Mouse (Mus musculus) kidney, postnatal 4 days (tissue): Measurements from ENCODE around the gene Lctl.
A peak's percentile ranks its signal among the peaks of the same experiment; 100 is the strongest.

Experiments used
- DNase-seq, 2 experiments: peaks; one replicate each; pipeline ENCODE4 v3.0.0; 2021; ENCODE audit warnings: mixed read lengths in 2 of 2

The Lctl gene

DNA sequence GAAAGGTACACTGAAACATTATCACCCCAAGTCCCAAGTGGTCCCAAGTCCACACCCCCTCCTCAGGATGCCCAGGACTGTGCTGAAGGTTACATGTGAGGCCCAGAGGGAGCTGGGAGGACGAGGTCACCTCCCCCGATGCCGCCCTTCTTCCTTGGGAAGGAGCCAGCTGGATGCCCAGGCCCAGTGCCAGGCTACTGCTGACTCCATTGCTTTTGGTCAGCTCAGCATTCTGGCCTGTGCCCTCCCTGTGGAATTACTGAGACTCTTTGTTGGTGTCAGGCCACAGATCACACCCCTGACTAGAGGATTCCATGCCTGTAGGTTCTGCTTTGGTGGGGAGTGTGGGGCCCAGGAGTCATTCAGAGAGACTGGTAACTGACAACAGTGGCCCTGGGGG is at the start of gene Lctl:
Lctl (plus strand) TSS at position 272 of the 400 bp plus-strand sequence.
- peak; percentile 58 to 68 for DNase-seq

DNA sequence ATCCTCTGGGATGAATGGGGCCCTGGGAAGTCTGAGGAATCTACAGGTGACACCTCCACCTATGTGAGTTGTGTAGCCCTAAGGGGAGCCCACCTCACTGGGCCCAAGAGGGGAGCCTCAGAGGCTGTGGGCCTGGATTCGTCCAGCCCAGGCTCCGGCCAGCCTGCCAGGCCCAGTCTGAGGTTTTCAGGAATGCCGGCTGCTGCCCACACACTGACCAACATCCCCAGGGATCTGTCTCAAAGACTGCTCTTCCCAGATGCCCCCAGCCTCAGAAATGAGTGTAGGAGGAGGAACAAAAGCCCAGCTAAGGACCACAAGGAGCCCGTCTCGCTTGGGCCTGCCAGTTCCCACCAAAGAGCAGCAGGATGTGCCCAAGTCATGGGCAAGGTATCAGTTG is 49.2 kb upstream of the Lctl start:
- DNase-seq = no peak

DNA sequence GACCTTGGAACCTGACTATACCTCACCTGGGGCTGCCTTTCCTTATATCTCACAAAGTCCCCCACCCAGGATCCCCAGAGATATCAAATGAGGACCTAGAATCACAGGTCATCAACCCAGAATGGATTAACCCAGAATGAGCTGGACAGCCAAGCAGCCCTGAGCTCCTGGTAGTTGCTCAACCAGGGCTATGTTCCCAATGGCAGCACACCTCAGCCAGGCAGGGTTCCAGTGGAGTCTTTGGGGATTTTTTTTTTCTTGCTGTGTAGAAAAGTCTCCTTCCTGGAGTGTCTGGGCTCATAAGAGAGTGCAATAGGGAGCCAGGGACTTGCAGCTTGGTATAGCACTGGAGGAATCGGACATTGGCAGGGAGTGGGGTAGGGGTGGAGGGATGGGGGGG is 48.4 kb upstream of the Lctl start:
- DNase-seq = no peak

DNA sequence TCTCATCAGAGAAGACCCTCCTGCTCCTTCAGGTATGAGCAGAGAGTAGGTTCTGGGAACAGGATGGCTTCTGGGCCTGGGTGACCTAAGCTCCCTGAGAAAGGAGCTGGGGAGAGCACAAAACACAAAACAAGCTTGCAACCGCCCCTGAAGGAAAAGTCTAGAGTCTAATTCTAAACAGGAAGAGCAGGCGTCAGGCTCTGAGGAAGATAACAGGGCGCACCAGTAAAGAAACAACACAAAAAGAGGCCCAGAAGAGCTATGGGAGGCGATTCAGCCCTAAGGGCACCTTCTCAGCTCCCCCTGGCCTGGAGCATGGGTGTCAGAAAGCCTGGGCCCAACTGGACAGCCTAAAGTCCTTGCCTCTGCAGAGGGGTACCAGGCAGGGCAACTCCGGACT is 47.8 kb upstream of the Lctl start:
- no peak for DNase-seq

DNA sequence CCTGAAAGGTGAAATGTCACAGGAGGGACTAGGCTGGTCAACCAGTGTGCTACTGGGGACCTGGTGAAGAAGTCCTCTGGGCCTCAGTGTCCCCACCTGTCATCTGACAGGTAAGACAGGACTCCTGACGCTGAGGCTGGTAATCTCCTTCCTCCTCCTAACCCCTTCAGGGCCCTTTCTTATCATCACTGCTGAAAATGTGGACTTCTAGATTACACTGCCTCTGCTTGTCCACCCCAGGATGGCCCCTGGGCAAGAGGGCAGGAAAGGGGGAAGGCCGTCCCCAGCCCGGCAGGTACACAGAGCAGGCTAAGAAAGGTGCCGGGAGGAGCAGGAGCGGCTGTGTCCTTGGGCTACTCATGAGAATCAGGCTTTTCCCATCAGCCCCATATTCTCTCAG is 46.3 kb upstream of the Lctl start:
- DNase-seq = no peak

DNA sequence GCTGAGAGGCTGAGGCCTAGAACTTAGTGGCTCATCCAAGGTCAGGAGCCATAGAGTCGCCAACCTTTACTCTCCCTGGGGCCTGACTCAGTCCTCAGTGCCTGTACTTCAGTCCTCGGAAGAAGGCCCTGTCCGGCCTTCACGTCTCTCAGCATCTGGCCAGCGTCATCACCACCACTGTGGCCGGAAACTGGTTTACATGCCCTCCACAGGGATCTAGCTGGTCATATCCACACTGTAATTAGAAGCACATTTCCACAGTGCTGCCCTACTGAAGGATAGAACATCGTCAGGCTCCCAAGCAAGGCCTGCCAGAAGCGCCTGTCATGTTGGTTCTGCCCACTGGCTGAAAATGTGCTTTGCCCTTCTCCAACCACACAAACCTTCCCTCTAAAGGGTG is 42.1 kb upstream of the Lctl start:
- DNase-seq = no peak

DNA sequence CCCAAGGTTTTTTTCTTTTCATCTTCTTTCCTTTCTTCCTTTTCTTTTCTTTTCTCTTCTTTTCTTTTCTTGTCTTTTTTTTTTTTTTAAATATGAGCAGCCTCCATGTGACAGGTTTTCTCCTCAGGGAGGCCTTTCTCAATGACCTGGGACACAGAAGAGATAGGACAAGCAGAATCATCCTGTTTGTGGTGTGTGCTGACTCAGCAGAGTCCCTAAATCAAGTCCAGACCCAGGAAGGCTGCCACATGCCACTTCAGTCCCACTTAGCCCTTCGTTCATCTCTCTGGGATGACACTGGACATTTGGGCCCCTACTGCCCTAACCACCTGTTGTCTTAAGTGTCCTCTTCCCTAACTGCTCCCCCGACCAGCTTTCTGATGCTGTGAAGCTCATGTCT is 40.5 kb upstream of the Lctl start:
- no peak for DNase-seq

DNA sequence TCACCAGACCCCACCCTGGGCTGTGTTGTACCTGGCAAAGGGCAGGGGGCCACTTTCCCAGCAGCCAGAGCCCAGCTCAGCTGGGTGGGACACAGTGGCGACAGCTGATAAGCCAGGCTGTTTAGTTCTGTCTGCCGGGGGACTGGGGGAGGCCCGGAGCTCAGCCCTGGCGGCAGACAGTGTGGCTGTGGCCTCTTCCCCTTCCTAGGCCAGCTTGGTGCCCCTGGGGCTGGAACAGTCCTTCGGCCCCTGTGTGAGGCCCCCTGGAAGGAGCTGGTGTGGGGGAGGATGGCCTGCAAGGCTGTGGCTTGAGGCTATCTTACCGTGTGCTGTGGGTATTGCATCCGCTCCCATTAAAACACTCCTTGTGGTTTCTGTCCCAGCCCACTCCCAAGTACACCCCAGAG is 38.6 kb upstream of the Lctl start:
- peak in 1 of 2 experiments; percentile 38 for DNase-seq

DNA sequence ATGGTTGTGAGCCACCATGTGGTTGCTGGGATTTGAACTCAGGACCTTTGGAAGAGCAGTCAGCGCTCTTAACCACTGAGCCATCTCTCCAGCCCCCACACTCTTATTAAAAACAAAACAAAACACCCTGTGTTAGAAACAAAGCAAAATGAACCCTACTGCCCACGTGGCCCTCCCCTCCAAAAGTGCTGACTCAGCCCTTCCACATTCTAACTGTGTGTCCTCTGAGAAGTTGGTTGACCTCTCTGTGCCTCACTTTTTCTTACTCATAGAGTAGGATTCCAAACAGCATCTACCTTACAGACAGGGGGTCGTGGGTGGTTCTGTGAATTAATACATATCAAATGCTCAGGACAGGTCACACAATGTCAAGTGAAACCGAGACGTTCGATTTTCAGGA is 37.0 kb upstream of the Lctl start:
- no peak for DNase-seq

DNA sequence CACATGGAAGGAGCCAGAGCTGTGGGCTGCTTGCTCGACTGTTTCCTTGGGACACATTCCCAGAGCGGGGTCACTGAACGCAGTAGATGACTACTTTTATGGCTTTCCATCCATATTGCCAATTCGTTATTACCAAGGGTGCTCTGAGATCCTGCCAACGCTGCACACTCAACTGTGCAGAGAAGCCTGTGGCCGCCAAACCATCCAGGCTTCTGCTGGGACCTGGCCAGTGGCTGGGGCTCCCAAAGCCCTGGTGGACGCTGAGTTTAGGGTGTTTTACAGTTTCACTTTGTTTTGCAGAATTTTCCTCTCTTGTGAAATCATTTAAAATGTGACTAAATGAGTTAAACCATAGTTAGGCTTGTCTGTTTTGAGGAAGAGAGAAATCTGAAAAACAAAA is 32.7 kb upstream of the Lctl start:
- peak; percentile 54 to 65 for DNase-seq

DNA sequence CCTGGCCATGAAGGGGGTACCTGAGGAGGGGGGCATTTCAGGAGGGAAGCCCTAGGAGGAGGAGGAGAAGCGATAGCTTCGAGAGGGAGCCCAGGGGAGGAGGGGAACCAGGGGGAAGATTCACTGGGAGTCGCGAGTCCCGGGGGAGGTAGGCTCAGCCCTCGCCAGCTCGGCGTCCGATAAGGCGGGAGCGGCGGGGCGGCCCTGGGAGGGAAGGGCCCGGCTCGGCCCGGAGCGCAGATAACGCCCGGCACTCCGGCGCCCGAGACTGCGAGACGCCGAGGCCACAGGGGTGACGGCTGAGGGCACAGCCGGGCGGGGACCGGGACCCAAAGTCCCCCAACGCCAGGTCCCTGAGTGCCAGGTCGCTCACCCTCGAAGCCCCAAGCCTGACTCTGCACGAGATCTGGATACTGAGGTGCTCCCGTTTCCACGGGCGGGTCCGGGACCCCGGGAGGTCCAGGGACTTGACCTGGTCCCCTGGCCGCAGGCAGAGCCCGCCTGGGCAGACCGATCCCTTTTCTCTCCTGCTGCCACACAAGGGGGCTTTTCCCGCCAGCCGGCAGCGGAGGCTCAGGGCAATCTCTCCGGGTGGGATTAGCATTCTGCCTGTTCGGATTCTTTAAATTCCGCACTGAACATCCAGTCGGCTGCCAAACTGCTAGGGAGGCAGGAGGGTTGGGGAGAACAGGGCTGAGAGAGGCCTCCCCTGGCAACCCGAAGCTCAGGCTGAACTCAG is 32.1 kb upstream of the Lctl start:
- DNase-seq = peak; percentile 63 to 72

DNA sequence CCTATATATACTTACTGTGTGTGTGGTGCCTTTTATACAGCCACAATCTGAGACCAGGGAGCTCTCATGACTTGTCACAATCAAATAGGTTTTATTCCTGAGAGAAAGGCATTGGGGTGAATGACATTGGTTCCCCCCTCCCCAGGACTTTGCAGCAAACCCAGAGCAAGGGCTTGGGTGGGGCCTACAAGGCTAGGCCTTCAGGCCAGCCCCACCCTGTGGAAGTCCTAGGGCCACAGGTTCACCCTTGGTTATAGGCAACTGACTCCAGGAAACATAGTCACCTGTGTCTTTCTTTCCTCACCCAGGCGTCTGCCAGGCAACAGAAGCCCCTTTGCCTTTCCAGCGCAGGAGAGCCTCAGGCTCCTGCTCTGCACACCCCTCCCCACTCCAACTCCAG is 31.0 kb upstream of the Lctl start:
- no peak for DNase-seq

DNA sequence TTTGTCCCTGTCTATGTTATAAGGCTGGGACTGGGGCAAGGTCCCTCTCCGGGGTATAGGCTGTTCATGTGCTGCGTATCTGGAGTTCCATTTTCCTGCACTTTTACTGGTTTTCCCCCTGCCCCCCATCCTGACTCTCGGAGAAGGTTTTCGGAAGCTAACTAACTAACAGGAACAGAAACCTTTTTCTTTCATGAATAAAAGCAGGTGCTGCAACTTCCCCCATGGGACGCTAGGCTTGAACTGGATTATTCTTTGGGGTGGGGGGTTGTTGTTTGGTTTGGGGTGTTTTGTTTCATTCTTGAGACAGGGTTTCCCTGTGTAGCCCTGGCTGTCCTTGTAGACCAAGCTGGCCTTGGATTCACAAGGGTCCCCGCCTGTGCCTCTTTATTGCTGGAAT is 30.4 kb upstream of the Lctl start:
- DNase-seq = no peak

DNA sequence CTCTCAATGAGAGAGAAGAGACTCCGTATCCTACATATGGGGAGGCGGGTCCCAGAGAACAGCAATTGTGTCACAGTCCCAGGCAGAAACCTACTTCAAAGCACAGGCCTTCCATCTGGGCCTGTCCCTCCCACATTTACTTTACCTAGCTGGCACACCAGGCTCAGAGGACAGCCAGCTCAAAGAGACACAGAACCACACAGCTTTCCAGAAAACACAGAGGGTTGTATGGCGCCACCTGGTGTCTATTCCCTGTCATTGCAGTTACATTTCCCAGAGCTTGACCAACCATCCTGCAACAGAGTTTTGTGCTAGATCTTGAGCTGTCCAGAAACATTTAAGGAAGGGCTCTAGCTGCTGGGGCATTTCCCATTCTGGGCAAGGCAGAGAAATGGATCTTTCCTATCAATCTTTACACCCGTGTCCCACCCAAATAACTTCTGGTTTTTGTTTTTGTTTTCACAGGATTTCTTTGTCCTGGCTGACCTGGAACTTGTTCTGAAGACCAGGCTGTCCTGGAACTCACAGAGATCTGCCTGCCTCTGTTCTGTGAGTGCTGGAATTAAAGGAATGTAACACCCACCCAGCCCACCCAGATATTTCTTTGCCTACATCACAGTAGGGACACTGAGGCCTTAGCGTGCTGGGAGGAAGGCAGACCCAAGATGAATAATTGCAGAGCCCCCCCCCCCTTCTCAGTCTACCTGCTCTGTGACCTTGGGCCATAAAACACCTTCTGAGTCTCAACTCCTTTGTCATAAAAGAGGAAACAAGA is 29.3 kb upstream of the Lctl start:
- DNase-seq = peak; percentile 78 to 84

DNA sequence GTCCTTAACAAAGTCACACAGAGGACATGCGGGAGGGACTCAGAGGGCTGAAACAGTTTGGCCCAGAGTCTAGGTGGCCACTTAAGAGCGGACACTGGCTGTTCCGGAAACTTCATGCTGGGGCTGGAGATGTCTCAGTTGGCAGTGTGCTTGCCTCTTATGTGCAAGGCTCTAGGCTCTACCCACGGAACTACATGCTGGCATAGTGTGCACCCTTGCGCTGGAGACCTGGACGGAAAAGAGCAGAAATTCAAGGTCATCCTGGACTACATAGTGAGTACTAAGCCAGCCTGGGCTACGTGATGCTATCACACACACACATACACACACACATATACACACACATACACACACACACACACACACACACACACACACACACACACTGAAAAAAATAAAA is 28.6 kb upstream of the Lctl start:
- no peak for DNase-seq

DNA sequence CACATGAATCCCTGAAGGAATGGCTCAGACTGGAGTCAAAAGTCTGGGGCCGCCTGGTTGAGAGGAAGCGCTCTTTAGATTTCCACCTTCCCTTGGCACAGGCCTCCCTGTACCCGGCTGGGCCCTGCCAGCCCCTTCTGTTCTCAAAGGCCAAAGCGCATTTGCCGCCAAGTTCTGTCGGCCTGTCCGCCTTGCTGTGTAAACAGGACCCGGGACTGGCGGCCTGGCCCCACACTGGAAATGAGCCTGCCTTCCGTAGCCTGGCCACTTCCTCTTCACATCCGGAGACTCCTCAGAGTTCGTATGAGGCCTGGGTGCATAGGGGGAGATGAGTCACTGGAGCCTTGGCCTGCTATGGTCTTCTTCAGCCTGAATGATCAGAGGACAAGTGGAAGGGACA is 27.9 kb upstream of the Lctl start:
- DNase-seq = peak; percentile 40 to 67

DNA sequence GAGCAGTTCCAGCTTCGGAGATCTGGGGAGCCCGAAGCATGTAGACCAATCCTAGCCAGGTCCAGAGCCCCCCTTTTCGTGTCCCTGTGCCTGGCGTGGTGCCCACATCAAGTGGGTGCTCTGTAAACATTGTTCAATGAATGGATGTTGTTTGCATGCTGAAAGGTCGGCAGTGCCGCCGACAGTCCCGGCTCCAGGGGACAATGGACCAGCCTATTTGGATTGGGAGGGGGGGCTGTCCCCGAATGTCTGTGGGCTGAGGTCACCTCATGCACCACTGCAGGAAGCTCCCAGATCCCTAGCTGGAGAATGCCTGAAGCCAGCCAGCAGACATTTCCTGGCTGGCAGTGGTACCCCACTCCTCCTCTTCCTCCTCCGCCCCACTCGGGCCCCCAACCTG is 22.9 kb upstream of the Lctl start:
- peak; percentile 28 to 48 for DNase-seq

DNA sequence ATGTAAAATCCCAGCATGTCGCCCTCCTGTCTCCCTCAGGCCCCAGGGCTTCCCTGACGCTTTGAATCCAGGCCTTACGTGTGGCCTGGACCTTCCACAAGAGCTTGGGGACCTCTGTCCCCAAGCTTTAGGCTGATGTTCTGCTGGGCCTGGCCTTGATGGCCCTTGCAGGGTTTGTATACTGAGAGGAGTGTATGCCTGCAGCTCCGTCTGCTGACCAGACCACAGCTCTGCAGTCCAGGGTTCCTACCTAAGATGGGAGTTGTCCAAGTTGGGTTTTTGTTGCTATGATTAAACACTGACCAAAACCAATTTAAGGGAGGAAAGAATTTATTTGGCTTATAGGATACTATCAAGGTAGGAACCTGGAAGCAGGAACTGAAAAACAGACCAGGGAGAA is 18.7 kb upstream of the Lctl start:
- DNase-seq = peak in 1 of 2 experiments; percentile 48

DNA sequence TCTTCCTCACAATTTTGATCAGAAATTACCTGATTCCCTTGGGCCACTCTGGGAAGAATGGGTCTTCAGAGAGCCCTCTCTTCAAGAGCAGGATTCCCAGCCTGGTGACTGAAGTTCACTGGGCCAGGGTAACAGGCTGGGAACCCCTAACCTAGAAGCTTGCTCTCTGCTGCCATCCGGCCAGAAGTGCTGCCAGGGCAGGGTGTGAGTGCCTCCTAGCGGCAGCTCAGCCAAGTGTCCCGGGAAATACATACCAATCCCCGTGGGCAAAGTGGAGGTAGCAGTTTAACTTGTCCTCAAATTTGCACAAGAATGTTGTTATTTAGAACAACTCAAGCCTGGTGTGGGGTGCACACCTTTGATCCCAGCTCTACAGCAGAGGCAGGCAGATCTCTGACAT is 16.5 kb upstream of the Lctl start:
- DNase-seq = peak; percentile 85 to 87

DNA sequence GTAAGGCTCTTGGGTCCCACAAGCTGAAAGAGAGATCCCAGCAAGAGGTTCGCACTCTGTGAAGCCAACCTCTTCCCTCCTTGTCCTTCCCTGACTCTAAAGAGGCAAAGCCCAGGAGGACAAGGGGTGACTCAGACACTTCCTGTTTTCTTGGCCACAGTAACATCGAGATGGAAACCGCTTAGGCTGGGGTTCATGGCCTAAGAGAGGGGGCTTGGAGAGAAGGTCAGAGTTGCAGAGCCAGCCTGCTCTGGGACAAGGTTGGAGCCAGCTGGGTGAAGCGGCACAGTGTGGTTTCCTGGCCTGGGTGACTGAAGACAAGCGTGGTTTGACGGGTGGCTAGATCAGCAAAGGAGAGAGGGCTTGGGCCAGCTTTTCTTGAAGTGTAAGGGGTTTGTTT is 11.6 kb upstream of the Lctl start:
- no peak for DNase-seq

DNA sequence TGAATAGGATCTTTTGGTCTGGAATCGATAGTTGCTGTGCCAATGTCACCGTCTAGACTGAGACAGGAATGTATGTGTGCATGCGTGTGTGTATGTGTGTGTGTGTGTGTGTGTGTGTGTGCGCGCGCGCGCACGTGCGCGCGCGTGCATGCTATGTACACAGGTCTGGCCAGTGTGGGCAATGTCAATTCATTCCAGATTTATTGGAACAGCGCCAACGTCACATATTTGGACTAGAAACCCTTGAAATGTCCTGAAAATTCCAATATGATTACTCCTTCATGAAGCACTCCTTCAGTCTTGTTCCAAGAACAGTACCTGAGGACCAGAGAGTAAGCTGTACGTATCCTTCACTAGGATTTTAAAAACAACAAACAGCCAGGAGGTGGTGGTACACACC is 6.4 kb upstream of the Lctl start:
- no peak for DNase-seq

DNA sequence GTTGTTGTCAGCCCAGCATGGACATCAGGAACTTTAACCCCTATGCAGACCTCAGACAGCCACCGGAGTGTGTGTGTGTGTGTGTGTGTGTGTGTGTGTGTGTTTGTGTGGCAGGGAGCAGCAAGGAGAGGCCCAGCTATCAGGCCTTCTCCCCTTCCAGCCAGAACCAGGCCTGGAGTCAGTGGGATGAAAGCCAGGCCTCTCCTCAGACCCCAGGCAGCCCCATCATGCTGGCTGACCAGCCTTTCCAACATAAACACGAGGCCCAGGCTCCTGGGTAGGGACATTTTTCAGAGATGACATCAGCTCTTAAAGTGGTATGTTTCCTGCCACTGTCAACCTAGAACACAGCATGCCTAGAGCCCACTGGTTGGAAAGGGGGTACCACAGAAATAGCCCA is 2.3 kb upstream of the Lctl start:
- DNase-seq = peak; percentile 15 to 43

DNA sequence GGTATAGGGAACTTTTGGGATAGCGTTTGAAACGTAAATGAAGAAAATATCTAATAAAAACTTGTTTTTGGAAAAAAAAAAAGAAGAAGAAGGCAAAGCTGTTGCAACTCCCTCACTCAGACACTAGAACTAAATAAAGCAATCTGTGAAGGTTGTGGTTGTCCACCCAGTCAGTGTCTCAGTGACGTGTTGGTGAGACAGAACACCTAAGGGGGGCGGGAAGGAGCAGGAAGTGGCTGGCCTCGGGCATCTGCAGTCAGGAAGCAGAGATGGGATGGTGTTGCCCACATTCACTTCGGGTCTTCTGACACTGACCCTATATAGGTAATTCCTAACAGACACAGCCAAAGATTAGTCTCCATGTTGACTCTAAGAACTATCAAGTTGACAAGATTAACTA is 1.2 kb upstream of the Lctl start:
- no peak for DNase-seq

DNA sequence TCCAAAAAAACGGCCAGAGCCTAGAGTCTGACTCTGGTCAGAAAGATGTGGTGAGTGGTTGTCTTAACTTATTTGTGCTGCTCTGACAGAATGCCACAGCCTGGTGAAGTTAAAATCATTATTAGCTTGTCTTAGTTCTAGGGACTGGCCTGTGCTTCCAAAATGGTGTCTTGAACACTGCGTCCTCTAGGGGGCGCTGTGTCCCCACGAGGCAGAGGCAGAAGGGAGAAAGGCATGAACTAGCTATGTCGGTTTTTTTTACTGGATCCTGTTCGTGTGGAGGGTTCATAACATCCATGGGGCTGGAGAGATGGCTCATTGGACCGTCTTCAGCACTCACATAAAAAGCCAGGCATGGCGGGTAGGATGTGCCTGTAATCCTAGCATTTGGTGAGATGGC is 3.0 kb downstream of the Lctl start:
- peak; percentile 75 to 82 for DNase-seq
